Mouse (Mus musculus) neural tube, embryonic 15.5 days (tissue): ENCODE measurements around the gene Sco2. TPM values are rescaled to one million over a fixed set of nuclear protein-coding genes. Genes with fewer than 3 reads are reported as not detected.

Source experiments
- ATAC-seq: fragments of 200-750 bp; cut with Nextera tagmentation; 2 replicates; pipeline ENCODE4 v1.8.0; 2017; ENCODE audit warnings: mild to moderate bottlenecking, moderate TSS enrichment, moderate library complexity; ENCODE audit not compliant: low FRiP score
- H3K27ac ChIP-seq: fragments of 300-500 bp; sonication (generic); replicated peaks from 2 replicates; pipeline ENCODE4 v1.5.1; 2015; ENCODE audit warnings: mild to moderate bottlenecking, inconsistent platforms
- H3K27me3 ChIP-seq: fragments of 300-500 bp; sonication (generic); replicated peaks from 2 replicates; pipeline ENCODE4 v1.6.1; 2015; ENCODE audit warnings: inconsistent platforms
- H3K36me3 ChIP-seq: fragments of 300-500 bp; sonication (generic); 2 replicates; pipeline ENCODE4 v1.6.1; 2015; ENCODE audit warnings: inconsistent platforms
- H3K4me1 ChIP-seq: fragments of 300-500 bp; sonication (generic); 2 replicates; pipeline ENCODE4 v1.6.1; 2015; ENCODE audit warnings: inconsistent platforms
- H3K4me2 ChIP-seq: fragments of 300-500 bp; sonication (generic); 2 replicates; pipeline ENCODE4 v1.6.1; 2015; ENCODE audit warnings: inconsistent platforms, mild to moderate bottlenecking, moderate library complexity
- H3K4me3 ChIP-seq: fragments of 300-500 bp; sonication (generic); replicated peaks from 2 replicates; pipeline ENCODE4 v1.5.1; 2015; ENCODE audit warnings: mild to moderate bottlenecking, inconsistent platforms
- H3K9ac ChIP-seq: fragments of 300-500 bp; sonication (generic); replicated peaks from 2 replicates; pipeline ENCODE4 v1.6.1; 2015; ENCODE audit warnings: mild to moderate bottlenecking, inconsistent platforms
- H3K9me3 ChIP-seq: fragments of 300-500 bp; sonication (generic); replicated peaks from 2 replicates; pipeline ENCODE4 v1.6.1; 2016; ENCODE audit warnings: inconsistent platforms
- WGBS: fragments of 180-500 bp; shearing (Covaris S2); methylation state at CpG from one replicate; pipeline ENCODE4 v1.1.7; 2015; ENCODE audit warnings: mixed read lengths; 5-methylcytosine and 5-hydroxymethylcytosine counted together
- polyA plus RNA-seq: library from polyadenylated mRNA; unstranded; fragments of >200 nt; fragmentation: Nextera tagmentation; extraction: Ambion mirVana; gene quantifications from 2 replicates; pipeline ENCODE4 v1.2.1, GENCODE M21; 2015

The Sco2 gene
- polyA plus RNA-seq, 1 experiment from 2014 or later, result 17.9 TPM

DNA sequence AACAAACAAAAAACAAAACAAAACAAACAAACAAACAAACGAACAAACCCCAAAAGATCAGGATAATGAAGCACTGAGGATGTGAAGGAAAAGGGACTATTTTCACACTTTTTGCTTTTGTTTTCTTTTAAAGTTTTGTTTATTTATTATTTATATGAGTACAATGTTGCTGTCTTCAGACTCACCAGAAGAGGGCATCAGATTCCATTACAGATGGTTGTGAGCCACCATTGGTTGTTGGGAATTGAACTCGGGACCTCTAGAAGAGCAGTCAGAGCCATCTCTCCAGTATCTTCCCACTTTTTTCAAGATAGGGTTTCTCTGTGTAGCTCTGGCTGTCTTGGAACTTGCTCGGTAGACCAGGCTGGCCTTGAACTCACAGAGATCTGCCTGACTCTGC lies 30.3 kb downstream of the Sco2 start:
- no peak for ATAC-seq
- H3K9ac ChIP-seq, result no peak overlapping the region
- WGBS, result 92% methylated on average over 3 of the region's 3 CpGs

DNA sequence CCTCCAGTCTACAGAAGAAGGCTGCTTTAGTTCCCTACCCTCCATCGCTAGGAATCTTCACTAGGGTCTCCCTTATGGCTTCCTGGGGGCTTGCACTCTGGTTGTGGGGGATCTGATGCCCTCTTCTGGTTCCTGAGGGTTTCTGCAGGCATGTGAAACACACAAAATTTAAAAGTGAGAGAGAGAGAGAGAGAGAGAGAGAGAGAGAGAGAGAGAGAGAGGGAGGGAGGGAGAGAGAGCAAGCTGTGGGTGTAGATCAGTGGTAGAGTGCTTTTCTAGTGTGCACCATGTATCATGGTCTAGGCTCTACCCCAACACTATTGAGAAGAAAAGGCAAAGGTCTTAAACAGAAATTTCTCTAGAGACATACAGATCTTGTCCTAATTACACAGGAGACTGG lies 32.0 kb downstream of the Sco2 start:
- H3K9ac ChIP-seq, result no peak overlapping the region
- 37% methylated on average over 1 of the region's 1 CpGs for WGBS
- H3K9me3 ChIP-seq, result no peaks in the 10 kb centered on the region
- no peak overlapping the region for H3K4me2 ChIP-seq
- ATAC-seq, result no peak
- no peaks in the 10 kb centered on the region for H3K27me3 ChIP-seq
- H3K36me3 ChIP-seq, result no peaks in the 10 kb centered on the region
- no peak overlapping the region for H3K27ac ChIP-seq
- H3K4me3 ChIP-seq, result no peak overlapping the region
- H3K4me1 ChIP-seq, result no peaks in the 10 kb centered on the region

More for the DNA sequence above, 30.3 kb downstream of the Sco2 start:
- Histone ChIP-seq H3K27ac (no peak overlapping the region), H3K36me3 (no peaks in the 10 kb centered on the region), H3K4me2 (no peak overlapping the region), H3K27me3 (no peaks in the 10 kb centered on the region), H3K9me3 (no peaks in the 10 kb centered on the region), H3K4me3 (no peak overlapping the region), H3K4me1 (no peaks in the 10 kb centered on the region)

DNA sequence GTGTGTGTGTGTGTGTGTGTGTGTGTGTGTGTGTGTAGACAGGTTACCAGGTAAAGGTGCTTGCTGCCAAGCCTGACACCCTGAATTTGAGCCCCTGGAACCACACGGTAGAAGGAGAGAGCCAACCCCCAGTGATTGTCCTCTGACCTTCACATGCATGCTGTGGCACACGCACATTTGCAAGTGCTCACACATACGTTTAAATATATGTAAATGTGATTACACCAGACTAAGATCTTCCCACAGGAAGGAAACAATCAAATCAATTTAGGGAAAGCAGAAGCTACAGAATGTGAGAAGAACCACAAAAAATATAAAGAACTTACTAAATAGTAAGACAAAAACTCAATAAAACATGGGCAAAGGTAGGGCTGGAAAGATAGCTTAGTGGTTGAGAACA lies 33.5 kb downstream of the Sco2 start:
- no peak for ATAC-seq
- H3K4me1 ChIP-seq, result no peaks in the 10 kb centered on the region
- H3K4me2 ChIP-seq, result no peak overlapping the region
- 82% methylated on average over 3 of the region's 3 CpGs for WGBS
- H3K27ac ChIP-seq, result no peak overlapping the region
- H3K27me3 ChIP-seq, result no peaks in the 10 kb centered on the region
- no peaks in the 10 kb centered on the region for H3K9me3 ChIP-seq
- no peak overlapping the region for H3K9ac ChIP-seq
- H3K4me3 ChIP-seq, result no peak overlapping the region
- H3K36me3 ChIP-seq, result no peaks in the 10 kb centered on the region

DNA sequence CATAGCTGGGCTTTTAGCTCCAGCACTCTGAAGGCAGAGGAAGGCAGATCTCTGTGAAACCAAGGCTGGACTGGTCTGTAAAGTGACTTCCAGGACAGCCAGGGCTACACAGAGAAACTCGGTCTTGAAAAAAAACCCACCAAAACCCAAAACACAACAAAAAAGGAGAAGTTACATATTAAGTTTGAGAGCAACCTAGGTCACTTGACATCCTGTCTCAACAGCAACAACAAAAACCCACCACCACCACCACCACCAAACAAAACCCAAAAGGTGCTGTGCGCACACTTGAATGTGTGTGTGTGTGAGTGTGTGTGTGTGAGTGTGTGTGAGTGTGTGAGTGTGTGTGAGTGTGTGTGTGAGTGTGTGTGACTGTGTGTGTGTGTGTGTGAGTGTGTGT lies 34.0 kb downstream of the Sco2 start:
- no peak overlapping the region for H3K4me3 ChIP-seq
- no peak for ATAC-seq
- no peaks in the 10 kb centered on the region for H3K36me3 ChIP-seq
- H3K9me3 ChIP-seq, result no peaks in the 10 kb centered on the region
- WGBS, result 94% methylated on average over 2 of the region's 2 CpGs
- no peak overlapping the region for H3K4me2 ChIP-seq
- no peaks in the 10 kb centered on the region for H3K27me3 ChIP-seq
- H3K9ac ChIP-seq, result no peak overlapping the region
- no peak overlapping the region for H3K27ac ChIP-seq
- H3K4me1 ChIP-seq, result no peaks in the 10 kb centered on the region

DNA sequence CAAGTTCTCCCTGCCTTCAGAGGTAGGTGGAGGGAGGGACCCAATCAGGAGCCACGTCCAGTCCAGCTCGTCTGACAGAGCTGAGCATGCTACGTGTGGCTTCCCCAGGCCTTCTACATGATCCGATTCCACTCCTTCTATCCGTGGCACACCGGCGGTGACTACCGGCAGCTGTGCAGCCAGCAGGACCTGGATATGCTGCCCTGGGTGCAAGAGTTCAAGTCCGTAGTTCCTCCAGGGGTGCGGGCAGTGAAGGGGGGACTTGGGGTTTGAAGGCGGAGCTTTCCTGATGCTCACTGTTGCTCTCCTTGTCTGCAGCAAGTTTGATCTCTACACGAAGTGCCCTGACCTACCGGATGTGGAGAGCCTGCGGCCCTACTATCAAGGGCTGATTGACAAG lies 37.2 kb downstream of the Sco2 start:
- no peak for ATAC-seq
- no peak overlapping the region for H3K4me3 ChIP-seq
- no peaks in the 10 kb centered on the region for H3K4me1 ChIP-seq
- H3K4me2 ChIP-seq, result no peak overlapping the region
- H3K9ac ChIP-seq, result no peak overlapping the region
- no peaks in the 10 kb centered on the region for H3K36me3 ChIP-seq
- H3K9me3 ChIP-seq, result no peaks in the 10 kb centered on the region
- 90% methylated on average over 14 of the region's 14 CpGs for WGBS
- no peak overlapping the region for H3K27ac ChIP-seq
- no peaks in the 10 kb centered on the region for H3K27me3 ChIP-seq

DNA sequence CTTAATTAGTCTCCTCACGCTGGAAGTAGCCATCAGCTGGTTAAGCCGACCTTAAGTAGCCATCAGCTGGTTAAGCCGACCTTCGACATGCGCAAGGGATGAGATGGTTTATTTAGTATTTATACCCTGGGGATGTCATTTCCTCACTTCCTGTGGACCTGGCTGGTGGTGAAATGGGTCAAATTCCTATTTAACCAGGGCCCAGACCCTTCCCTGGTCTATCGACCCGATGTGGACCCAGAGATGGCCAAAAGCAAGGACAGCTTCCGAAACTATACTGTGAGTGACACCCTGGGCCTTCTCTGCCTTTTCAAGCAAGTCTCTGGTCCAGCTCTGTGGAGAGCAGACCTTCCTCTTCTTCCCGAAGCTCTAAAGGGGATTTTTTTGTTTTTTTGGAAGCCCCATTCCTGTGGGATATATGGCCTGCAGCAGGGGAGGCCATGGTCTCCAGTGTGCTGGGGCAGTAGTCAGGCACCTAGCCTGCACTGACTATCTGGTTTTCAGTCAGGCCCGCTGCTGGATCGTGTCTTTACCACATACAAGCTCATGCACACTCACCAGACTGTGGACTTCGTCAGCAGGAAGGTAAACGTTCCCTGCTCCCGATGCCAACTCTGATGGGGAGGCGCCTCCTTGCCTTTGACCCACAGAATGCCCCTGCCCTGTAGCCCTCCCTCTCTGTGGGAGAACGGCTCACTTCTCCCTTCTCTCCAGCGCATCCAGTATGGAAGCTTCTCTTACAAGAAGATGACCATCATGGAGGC lies 38.7 kb downstream of the Sco2 start:
- ATAC-seq, result no peak
- Histone ChIP-seq H3K27ac (no peak overlapping the region), H3K4me3 (no peak overlapping the region), H3K4me1 (no peaks in the 10 kb centered on the region), H3K36me3 (no peaks in the 10 kb centered on the region), H3K9me3 (no peaks in the 10 kb centered on the region), H3K27me3 (no peaks in the 10 kb centered on the region), H3K9ac (no peak overlapping the region), H3K4me2 (no peak overlapping the region)
- 88% methylated on average over 17 of the region's 17 CpGs for WGBS

DNA sequence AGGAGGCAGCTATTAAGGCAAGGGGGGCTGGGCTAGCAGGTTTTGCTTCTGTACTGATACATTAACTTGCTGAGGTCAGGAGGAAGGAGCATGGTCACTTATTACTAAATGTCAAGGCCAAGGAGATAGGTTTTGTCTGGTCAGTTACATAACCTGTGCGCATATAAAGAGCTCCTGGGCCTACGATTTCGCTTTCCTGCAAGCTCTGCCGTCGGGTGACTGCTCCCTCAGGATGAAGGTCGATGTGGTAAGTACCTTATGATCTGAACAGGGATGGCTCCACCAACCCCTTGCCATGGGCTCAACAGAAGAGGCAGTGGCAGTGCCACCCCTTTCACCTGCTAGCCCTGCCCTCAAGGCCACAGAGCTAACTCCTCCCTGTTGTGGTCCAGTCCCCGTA lies 39.4 kb downstream of the Sco2 start, which contains the start of gene Miox:
Miox (plus strand) TSS at position 128 of the 400 bp plus-strand sequence.
- no peak within 1 kb of the TSS for H3K4me2 ChIP-seq
- no peaks in the 10 kb centered on the region for H3K27me3 ChIP-seq
- H3K27ac ChIP-seq, result no peak within 1 kb of the TSS
- H3K4me3 ChIP-seq, result no peak within 1 kb of the TSS
- 91% methylated on average over 7 of the region's 7 CpGs for WGBS
- no peaks in the 10 kb centered on the region for H3K9me3 ChIP-seq
- no peaks in the 10 kb centered on the region for H3K4me1 ChIP-seq
- no peak for ATAC-seq
- H3K36me3 ChIP-seq, result no peaks in the 10 kb centered on the region
- H3K9ac ChIP-seq, result no peak within 1 kb of the TSS

DNA sequence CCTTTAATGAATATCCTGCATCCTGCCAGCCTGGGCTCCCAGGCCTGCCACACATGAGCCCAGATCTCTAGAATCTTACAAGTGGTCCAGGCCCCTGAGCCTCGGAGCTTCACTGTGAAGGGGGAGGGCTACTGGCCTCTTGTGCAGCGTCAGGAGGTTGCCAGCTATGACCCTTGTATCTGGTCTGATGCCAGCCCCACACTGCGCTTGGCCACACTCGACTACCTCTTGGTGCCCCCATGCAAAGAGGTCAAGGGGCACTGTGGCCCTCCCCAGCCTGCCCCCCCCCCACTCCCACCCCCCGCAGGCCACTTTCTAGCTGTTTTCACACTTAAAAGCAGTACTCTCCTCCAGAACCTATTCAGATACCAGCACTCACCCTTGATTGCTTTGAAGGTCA lies 47.2 kb downstream of the Sco2 start:
- Histone ChIP-seq H3K4me2 (no peak overlapping the region), H3K27me3 (peaks cover 13% of the 10 kb centered on the region), H3K36me3 (no peaks in the 10 kb centered on the region), H3K9ac (no peak overlapping the region), H3K4me1 (peaks cover 6% of the 10 kb centered on the region; the same call in 1 of the 2 replicates), H3K4me3 (no peak overlapping the region), H3K27ac (no peak overlapping the region), H3K9me3 (no peaks in the 10 kb centered on the region)
- no peak for ATAC-seq
- 72% methylated on average over 5 of the region's 5 CpGs for WGBS

DNA sequence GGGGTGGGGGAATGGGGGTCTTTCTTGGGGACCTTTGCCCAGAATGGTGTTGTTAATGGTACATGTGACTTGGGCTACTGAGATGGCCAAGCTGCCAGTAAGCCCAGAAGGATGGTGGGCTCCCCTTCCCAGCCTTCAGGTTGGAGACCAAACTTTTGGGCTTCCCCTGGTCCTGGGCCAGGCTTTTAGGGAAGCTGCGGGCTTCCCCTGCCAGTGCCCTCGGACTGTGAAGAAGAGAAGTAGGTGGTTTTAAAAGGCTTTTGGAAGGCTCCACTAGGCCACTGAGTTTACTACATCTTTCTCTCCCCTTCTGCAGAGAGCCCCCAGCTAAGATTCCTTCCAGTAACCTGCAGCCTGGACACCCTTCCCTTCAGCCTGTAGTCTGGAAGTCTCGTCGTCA lies 50.0 kb downstream of the Sco2 start:
- Histone ChIP-seq H3K4me1 (peaks cover 6% of the 10 kb centered on the region; the same call in 1 of the 2 replicates), H3K9ac (no peak overlapping the region), H3K27ac (no peak overlapping the region), H3K9me3 (no peaks in the 10 kb centered on the region), H3K36me3 (no peaks in the 10 kb centered on the region), H3K27me3 (peaks cover 13% of the 10 kb centered on the region), H3K4me2 (no peak overlapping the region), H3K4me3 (no peak overlapping the region)
- WGBS, result 90% methylated on average over 4 of the region's 4 CpGs
- no peak for ATAC-seq

DNA sequence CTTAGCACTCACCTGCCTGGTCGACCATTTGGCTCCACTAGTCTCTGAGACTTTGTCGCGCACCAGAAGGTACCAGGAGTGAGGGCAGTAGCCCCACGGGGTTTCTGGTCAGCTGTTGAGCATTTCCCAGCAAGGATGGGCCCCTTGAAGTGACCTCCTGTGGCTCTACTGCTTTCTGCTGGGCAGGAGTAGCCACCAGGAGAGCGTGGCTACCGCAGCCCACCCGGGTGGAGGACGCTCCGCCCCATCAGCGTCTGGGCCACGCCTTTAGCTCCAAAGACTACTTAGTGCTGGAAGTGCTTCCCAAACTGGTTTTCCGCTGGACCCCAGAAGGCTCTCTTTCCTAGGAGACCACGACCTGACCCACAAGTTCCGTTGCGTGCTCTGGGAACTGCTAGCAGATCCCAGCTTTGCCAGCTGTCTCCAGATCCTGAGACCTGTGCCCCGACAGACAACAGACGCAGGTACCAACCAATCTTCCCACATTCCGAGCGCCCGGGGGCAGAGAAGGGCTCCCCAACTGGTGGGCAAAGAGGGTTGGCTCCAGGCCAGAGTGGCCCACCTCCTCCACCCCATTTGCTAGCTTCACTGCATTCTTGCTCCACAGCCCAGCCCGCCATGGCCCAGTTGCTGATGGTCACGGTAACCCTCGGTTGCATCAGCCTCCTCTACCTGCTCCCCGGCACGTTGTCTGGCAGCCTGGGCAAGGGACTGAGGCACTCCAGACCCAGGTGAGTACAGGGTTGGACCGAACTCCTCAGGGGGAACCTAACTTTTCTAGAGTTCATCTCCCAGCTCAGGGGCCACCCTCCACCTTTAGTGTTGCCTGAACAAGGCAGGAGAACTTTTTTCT lies 50.8 kb downstream of the Sco2 start, which contains the start of gene Adm2:
Adm2 (plus strand) TSS at position 51 of the 853 bp plus-strand sequence.
- Histone ChIP-seq H3K9ac (no peak within 1 kb of the TSS), H3K9me3 (no peaks in the 10 kb centered on the region), H3K4me1 (peaks cover 6% of the 10 kb centered on the region; the same call in 1 of the 2 replicates), H3K27me3 (peaks cover 13% of the 10 kb centered on the region), H3K4me2 (peak within 1 kb of the TSS; percentile 39), H3K4me3 (peak within 1 kb of the TSS; percentile 10; the same call in 1 of the 2 replicates), H3K27ac (no peak within 1 kb of the TSS), H3K36me3 (no peaks in the 10 kb centered on the region)
- ATAC-seq, result no peak
- WGBS, result 10% methylated on average over 26 of the region's 26 CpGs
